Mouse (Mus musculus) erythroblast, embryonic 14.5 days (primary cell): ENCODE data around the gene Prss46. TPM values are rescaled to one million over a fixed set of nuclear protein-coding genes. Genes with fewer than 3 reads are reported as not detected.

Experiments used
- H3K27me3 ChIP-seq: 2 replicates; pipeline ENCODE4 v1.6.1; 2012; ENCODE audit warnings: inconsistent platforms; ENCODE audit not compliant: control insufficient read depth
- H3K36me3 ChIP-seq: 2 replicates; pipeline ENCODE4 v1.6.1; 2012; ENCODE audit warnings: mild to moderate bottlenecking, inconsistent platforms; ENCODE audit not compliant: control insufficient read depth
- H3K4me1 ChIP-seq: 2 replicates; pipeline ENCODE4 v1.6.1; 2012; ENCODE audit warnings: inconsistent platforms; ENCODE audit not compliant: control insufficient read depth
- H3K4me3 ChIP-seq: replicated peaks from 2 replicates; pipeline ENCODE3; 2012; ENCODE audit warnings: moderate library complexity, mild to moderate bottlenecking, inconsistent platforms
- H3K9me3 ChIP-seq: 2 replicates; pipeline ENCODE4 v1.6.1; 2012; ENCODE audit warnings: low read length, inconsistent platforms, mixed read lengths; ENCODE audit not compliant: control insufficient read depth
- GATA1 ChIP-seq: IDR thresholded peaks from 2 replicates; pipeline ENCODE4 v1.6.1; 2012; ENCODE audit warnings: low read length, inconsistent platforms, mixed read lengths
- TAL1 ChIP-seq: IDR thresholded peaks from 3 replicates; pipeline ENCODE4 v1.6.1; 2012; ENCODE audit warnings: low read length, inconsistent platforms, mixed read lengths
- polyA plus RNA-seq: library from polyadenylated mRNA; stranded (reverse); fragments of >175 nt; gene quantifications from 2 replicates; pipeline ENCODE4 v1.2.3, GENCODE M21; 2012

The Prss46 gene
- polyA plus RNA-seq, 1 experiment, result not detected

DNA sequence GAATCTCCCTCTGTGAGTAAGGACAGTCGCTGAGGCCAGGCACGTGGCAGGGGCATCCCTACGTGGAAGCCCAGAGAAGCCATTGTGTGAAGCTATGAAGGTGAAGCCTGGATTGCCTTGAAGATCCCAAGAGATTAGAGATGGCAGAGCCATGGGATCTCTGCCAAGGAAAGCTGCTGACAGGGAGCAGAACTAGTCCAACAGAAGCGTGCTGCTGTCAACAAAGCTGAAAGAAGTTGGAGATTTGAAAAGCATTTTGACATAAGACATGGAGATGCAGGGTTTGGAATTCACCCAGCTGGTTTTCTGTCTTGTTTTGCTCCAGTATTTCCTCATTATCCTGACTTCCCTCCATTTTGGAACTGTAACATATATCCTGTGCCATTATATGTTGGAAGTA, 58.0 kb downstream of the Prss46 start:
- no peaks in the 10 kb centered on the region for H3K27me3 ChIP-seq
- H3K4me1 ChIP-seq, result no peaks in the 10 kb centered on the region
- TF ChIP-seq GATA1 (no peak), TAL1 (no peak)
- H3K9me3 ChIP-seq, result no peaks in the 10 kb centered on the region
- no peak overlapping the region for H3K4me3 ChIP-seq
- H3K36me3 ChIP-seq, result peaks cover 2% of the 10 kb centered on the region; the same call in 1 of the 2 replicates

Other genes starting within 250 kb of the Prss46 start
- gene Nradd, start 220.1 kb upstream of the Prss46 start, polyA plus RNA-seq, result 0.05 TPM in 1 of 2 replicates, not detected in the other
- gene Nbeal2, start 190.3 kb upstream of the Prss46 start, polyA plus RNA-seq, result 0.26 and 0.65 TPM in 2 replicates
- 21.3 and 25.9 TPM in 2 replicates for gene Ccdc12, start 188.0 kb upstream of the Prss46 start, polyA plus RNA-seq
- not detected in 2 replicates for gene Myl3, start 102.6 kb upstream of the Prss46 start, polyA plus RNA-seq
- gene Pth1r, start 97.4 kb upstream of the Prss46 start, polyA plus RNA-seq, result not detected in 2 replicates
- gene Prss42, start 46.3 kb upstream of the Prss46 start, polyA plus RNA-seq, result not detected in 2 replicates
- 0.02 TPM in 1 of 2 replicates, not detected in the other for gene Prss44, start 30.5 kb upstream of the Prss46 start, polyA plus RNA-seq
- not detected in 2 replicates for gene Prss43, start 17.8 kb upstream of the Prss46 start, polyA plus RNA-seq
- gene Prss45, start 9.9 kb upstream of the Prss46 start, polyA plus RNA-seq, result not detected in 2 replicates
- gene Prss50, start 13.5 kb downstream of the Prss46 start, polyA plus RNA-seq, result 0.87 and 3.1 TPM in 2 replicates
- gene Als2cl, start 35.4 kb downstream of the Prss46 start, polyA plus RNA-seq, result 0.02 and 0.05 TPM in 2 replicates
- not detected in 2 replicates for gene Tmie, start 35.6 kb downstream of the Prss46 start, polyA plus RNA-seq
- gene Fam240a, start 72.4 kb downstream of the Prss46 start, polyA plus RNA-seq, result not detected in 2 replicates
- not detected in 2 replicates for gene Tdgf1, start 101.7 kb downstream of the Prss46 start, polyA plus RNA-seq
- not detected in 2 replicates for gene Lrrc2, start 107.0 kb downstream of the Prss46 start, polyA plus RNA-seq
- gene Rtp3, start 146.1 kb downstream of the Prss46 start, polyA plus RNA-seq, result 0.02 TPM in 1 of 2 replicates, not detected in the other
- not detected in 2 replicates for gene Ltf, start 174.8 kb downstream of the Prss46 start, polyA plus RNA-seq
- 0.87 and 1.3 TPM in 2 replicates for gene Ccrl2, start 213.0 kb downstream of the Prss46 start, polyA plus RNA-seq